Mouse (Mus musculus) thymus, postnatal 36 days (tissue): ENCODE measurements around the gene Hist2h2aa2.
A peak's percentile ranks its signal among the peaks of the same experiment; 100 is the strongest.
"Not testable (repeated sequence)": the region's sequence is repeated elsewhere in the genome, so short reads cannot be mapped to it uniquely, and the experiment has no call there.

ENCODE experiments used
- DNase-seq, 2 experiments: peaks; one replicate each; pipeline ENCODE4 v3.0.0; 2022; ENCODE audit warnings: mixed read lengths in 2 of 2

The Hist2h2aa2 gene

DNA sequence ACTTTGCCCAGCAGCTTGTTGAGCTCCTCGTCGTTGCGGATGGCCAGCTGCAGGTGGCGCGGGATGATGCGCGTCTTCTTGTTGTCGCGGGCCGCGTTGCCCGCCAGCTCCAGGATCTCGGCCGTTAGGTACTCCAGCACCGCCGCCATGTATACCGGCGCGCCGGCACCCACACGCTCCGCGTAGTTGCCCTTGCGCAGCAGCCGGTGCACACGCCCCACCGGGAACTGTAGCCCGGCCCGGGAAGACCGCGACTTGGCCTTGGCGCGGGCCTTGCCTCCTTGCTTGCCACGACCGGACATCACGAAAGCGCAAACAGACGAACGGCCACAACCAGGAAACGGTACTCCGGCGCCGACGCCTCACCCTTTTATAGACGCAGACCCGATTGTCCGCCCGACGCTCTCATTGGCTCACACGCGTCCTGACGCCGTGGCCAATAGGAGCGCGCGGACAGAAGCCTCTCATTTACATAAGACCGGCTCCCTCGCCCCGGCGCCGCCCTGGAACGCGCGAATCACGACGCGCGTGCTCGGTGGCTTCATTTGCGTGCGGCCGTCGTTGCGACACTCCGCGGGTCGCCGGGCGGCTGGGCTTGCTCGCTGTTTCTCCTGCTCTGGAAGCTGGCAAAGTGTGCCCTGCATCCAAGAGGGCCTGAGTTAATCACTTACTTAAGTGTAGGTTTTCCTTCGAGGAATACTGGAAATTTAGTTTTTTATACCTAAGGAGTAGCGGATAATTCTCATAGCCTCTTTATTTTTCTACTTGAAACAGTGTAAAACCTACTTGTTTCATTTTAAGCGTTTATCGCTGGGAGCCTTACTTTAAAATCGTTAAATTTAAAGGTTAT is at the start of gene Hist2h2aa2:
Gene Hist2h2aa2, minus strand, starts transcription at position 328 of the 850 bp plus-strand sequence.
- DNase-seq, result peak; percentile 94 to 95

DNA sequence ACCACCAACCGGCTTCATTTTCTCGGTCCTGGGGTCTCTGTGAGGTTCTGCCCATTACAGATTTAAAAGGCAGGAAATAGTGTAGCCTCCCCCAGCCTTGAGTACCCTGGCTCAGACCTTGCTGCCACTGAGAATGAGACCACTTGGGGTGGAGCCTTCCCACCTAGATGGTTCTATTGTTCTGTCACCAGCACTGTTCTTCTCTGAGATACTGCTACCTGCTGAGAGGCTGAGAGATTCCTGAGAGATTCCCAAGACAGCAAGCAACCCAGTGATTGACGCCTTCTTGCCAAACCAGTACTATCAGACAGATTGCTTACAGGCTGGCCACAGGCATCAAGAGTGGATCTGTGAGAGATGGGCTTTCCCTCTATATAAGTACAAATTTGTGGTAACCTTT is 49.1 kb upstream of the Hist2h2aa2 start:
- no peak for DNase-seq

DNA sequence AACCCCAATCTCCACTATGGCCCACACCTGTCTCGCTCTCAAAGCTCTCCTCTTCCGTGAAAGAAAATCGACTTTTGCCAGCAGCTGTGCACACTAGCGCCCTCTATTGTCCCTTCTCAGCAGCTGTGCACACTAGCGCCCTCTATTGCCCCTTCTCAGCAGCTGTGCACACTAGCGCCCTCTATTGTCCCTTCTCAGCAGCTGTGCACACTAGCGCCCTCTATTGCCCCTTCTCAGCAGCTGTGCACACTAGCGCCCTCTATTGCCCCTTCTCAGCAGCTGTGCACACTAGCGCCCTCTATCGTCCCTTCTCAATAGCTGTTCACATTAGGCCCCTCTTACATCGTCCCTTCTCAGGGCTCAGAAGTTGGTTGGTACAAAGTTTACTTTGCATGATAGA is 47.3 kb upstream of the Hist2h2aa2 start:
- not testable (repeated sequence) for DNase-seq

GRCm38 (mm10) chr3:96284457-96284856 is 44.4 kb upstream of the Hist2h2aa2 start:
- no peak for DNase-seq

GRCm38 (mm10) chr3:96280660-96281059 is 40.6 kb upstream of the Hist2h2aa2 start:
- no peak for DNase-seq

DNA sequence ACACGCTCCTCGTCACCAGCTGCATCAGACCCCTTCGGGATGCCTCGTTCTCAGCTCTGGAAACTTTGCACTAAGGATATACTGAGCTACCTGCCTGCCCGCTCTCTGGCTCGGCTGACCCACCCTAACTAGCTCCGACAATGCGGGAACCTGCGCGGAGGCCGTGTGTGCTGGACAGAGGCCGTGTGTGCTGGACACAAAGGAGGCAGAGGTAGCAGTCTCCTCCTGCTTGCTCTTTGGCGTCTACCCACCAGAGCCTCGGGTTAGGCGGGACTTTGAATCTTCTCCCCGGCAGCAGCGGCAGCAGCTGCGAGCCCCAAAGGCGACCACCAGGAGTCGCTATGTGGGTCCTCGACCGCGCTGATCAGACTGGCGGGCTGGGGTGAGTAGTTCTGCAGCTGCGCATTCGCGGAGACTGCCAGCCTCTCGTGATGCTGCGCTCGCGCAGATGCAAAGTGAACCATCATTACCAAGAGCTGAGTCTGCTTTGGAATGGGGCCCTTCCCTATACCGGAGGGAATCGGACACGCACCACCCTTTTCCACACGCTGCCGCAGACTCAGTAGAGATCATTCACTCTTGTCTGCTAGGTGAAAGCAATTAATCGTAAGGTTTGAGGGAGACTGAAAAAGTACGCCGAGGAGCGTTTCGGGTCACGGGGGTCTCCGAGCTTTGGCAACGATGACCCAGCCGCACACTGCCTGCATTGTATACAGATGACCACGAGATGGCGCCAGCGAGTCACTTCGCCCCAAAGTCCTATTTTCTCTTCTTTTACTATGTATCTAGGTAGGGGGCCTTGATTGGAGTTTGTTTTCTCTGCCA is 37.9 kb upstream of the Hist2h2aa2 start:
- peak; percentile 95 for DNase-seq

DNA sequence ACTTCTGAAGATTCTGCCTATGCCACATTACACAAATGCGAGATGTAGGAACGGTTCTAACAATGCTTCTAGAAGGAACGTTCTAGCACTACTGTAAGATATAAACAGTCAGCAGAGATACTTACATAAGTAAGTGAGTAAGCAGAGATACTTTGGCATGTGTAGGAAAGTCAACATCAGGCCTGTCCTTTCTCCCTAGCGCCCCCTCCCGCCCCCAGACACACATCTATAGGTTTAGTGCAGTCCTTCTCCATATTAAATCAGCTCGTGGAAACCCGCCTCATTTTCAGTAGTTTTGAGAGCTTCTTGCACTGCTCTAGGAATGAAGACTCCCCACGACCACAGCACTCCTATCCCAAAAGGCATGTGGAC is 37.3 kb upstream of the Hist2h2aa2 start:
- peak; percentile 84 to 85 for DNase-seq

DNA sequence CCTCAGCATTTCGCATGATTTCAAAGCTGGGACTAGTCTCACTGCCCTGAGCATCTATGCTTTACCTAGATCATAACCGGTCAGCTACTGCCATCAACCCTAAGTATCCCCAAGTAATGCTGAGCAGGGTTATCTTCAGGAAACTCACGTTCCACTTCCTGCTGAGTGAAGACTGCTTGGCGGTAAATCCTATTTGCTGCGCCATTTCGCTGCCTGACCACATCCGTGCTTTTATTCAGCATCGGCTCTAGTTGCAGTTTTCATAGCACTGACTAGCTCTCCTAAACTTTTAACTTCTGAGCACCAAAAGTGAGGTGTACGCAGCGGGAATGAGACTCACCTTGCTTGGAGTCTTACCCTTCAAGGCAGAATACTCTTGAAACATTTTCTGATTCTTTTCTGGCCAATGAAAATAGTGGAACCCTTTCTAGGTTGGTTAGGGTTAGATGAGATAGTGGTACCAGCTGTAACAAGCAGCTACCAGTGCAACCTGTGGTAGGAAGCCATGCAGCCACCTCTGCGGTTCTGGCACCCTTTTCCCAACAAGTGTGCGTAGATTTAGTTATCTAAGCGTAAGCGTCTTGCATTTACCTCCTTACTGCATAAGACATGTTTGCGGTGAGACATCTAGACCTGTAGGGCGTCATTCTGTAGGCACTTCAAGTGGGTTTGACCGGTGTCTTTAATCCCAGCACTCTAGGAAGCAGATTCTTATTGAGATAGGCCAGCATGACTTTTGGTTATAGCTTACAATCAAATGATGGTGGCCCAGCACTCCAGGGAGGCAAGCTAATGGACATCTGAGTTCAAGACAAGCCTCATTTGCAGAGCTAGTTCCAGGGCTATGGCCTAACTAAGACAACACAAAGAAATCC is 33.8 kb upstream of the Hist2h2aa2 start:
- peak; percentile 54 to 63 for DNase-seq

GRCm38 (mm10) chr3:96269511-96270474 is 29.7 kb upstream of the Hist2h2aa2 start, which contains the start of gene Hist2h2bb:
TSS of gene Hist2h2bb (plus strand) at chr3:96269752.
- peak; percentile 90 to 93 for DNase-seq

GRCm38 (mm10) chr3:96268776-96269378 is 28.8 kb upstream of the Hist2h2aa2 start:
- DNase-seq, result peak; percentile 44 to 53

DNA sequence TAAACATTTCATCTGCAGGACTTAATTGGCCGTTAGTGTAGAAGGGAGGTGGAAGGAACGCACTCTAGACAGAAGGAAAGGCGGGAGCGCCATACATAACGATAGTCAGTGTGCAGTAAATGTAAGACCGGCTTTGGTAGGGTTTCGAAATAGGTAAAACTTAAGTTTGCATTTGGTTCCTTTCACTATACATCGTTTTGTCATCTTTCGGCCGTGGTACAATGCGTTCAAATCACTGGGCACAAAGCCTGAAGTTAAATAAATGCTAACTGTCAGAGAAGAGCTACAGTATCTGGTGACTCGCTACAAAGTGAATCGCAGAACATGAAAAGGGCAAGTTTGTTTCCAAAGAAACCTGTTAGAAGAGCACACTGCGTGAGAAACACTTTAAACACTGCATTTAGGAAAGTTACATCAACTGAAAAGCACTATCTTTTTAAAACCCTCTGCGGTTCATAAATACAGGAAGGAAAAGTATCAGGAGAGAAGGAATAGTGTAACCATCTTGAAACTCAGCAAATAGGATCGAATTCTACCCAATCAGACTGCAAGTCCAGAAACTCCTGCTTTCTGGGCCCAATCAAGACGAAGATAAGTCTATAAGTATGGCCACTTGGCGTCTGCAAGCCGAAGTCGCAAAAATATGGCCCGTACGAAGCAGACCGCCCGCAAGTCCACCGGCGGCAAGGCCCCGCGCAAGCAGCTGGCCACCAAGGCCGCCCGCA is 28.1 kb upstream of the Hist2h2aa2 start, which contains the start of gene Hist2h3b:
Gene Hist2h3b, plus strand, starts transcription at position 604 of the 725 bp plus-strand sequence.
- peak; percentile 79 to 82 for DNase-seq

GRCm38 (mm10) chr3:96267541-96267940 is 27.5 kb upstream of the Hist2h2aa2 start:
- DNase-seq, result no peak

- no peak for DNase-seq
Observed at GRCm38 (mm10) chr3:96266132-96266710, 26.1 kb upstream of the Hist2h2aa2 start.

DNA sequence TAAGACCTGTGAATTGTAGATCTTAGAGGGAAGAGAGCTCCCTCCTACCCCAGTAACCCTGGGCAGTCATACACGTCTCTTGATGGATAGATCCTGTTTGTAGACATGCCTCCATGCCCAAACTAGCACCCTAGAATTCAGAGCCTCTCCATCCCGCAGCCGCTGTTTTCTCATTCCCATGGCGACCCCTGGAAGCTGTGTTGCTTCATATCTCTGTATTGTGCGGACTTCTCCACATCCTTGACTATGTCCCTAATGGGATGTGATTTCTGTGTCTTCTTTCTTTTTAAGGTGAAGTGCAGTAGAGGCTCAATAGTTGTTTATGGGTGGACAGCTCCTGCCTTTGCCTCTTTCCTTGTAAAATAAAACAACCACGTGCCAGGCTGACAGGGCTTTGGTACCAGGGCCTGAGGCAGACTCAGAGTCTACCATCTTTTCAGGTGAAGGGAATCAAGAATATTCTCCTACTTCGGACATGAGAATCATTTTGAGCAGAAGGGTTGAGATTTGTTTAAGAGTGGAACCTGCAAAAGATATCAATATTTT is 24.4 kb upstream of the Hist2h2aa2 start:
- peak in 1 of 2 experiments; percentile 27 for DNase-seq

DNA sequence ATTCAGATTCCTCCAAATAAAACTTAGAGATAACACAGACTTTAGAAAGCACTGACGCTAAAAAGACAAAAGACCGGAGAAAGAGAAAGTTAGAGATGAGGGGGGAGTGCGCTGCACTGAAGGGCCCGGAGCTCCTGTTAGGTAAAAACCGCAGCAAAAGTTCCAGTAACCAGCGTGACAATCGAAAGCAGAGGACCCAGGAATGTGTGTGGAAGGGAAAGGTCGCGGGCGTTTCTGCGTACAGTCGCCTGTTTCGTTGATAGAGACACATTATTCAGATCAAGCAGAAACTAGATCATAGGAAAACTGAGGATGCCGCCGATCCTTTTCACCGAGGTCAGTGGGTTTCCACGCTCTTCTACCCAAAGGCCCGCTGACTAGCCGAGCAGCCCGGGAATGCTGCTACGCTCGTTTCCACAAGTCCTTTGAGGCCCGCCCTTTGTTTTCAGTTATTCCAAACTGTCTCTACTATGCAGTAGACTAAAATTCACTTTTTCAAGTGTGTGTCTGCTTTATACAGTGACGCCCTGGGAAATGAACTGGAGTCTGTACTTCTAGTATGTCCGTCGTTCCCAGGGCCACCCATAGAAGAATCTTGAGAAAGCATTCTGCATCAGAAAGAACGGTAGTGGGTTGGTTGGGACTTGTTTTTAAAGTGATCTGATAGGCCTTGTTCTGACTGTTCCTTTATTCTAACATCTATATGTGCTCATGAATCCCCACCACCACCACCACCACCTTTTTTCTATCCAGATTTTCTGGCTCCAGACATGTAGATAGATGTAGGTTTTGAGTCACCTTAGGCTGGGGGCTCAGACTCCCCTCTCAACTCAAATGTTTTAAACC is 23.7 kb upstream of the Hist2h2aa2 start:
- peak; percentile 56 to 60 for DNase-seq

DNA sequence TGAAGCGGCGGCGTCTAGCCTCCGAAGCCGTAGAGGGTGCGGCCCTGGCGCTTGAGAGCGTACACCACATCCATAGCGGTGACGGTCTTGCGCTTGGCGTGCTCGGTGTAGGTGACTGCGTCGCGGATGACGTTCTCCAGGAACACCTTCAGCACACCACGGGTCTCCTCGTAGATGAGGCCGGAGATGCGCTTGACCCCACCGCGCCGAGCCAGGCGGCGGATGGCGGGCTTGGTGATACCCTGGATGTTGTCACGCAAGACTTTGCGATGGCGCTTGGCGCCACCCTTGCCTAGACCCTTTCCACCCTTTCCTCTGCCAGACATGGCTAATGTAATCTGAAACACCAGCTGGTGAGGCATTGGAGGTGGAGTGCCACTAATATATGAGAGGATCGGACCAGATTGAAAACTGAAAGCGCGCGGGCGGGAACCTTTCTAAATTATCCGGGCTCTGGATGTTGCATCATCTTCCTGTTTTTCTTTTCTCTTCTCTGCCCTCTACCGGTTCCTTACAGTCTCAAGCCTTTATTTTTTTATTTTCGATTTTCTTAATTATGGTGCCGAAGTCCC is 23.0 kb upstream of the Hist2h2aa2 start, which contains the start of gene Hist2h4:
Gene Hist2h4, minus strand, starts transcription at position 333 of the 572 bp plus-strand sequence.
- peak; percentile 93 for DNase-seq

DNA sequence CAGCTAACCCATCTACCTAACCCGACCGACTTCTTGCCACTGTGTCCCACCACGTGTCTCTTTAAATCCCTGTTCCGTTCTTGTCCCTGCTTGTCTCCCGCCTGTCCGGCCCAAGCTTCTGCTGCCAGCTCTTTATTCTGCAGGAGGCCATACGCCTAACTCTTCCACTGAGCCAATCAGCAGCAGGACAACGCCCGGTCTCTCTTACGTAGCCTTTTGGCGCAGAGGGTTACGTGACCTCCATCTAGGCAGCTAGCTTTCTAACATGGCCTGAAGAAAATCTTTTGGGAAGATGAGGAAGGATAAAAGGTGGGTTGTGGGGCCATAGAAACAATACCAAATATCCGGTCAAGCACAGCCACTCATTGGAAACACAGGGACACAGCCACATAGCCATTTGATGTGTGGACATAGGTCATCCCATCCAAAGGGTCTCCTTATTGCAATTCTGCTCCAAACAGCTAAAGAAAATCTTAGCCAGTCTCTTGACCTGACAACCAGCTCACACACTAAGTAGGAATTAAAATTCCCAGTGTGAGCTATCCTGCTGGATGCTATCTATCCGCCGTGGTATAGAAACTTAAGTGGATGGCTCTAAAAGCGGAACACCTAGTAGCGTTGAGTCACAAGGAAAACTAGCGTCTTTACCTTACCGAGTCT is 22.3 kb upstream of the Hist2h2aa2 start:
- DNase-seq, result peak; percentile 46 to 58
